Mouse (Mus musculus): Measurements from ENCODE around the gene Actl6b.
A peak's percentile ranks its signal among the peaks of the same experiment; 100 is the strongest.
"Not testable (repeated sequence)": the region's sequence is repeated elsewhere in the genome, so short reads cannot be mapped to it uniquely, and the experiment has no call there.

The Actl6b gene

GRCm38 (mm10) chr5:137600619-137601364 lies 47.5 kb downstream of the Actl6b start, which contains the start of gene Mospd3:
TSS of gene Mospd3 (minus strand) at chr5:137601058.
- peak; percentile 98 for DNase-seq (ENCODE audit: low read depth, low spot score)

- DNase-seq (ENCODE audit: low read depth, low spot score), result no peak
These were observed 48.0 kb downstream of the Actl6b start for GRCm38 (mm10) chr5:137601365-137601729.

GRCm38 (mm10) chr5:137607860-137608653 lies 54.7 kb downstream of the Actl6b start:
- no peak for DNase-seq (ENCODE audit: low read depth, low spot score)

- DNase-seq (ENCODE audit: low read depth, low spot score), result no peak
These were observed 55.4 kb downstream of the Actl6b start for GRCm38 (mm10) chr5:137608654-137609190.

GRCm38 (mm10) chr5:137609292-137609691 lies 56.0 kb downstream of the Actl6b start:
- DNase-seq (ENCODE audit: low read depth, low spot score), result no peak

GRCm38 (mm10) chr5:137610056-137610455 lies 56.7 kb downstream of the Actl6b start:
- no peak for DNase-seq (ENCODE audit: low read depth, low spot score)

GRCm38 (mm10) chr5:137610548-137611244 lies 57.4 kb downstream of the Actl6b start:
- DNase-seq (ENCODE audit: low read depth, low spot score), result peak; percentile 93

GRCm38 (mm10) chr5:137611245-137611602 lies 57.9 kb downstream of the Actl6b start:
- DNase-seq (ENCODE audit: low read depth, low spot score), result peak; percentile 77

- DNase-seq (ENCODE audit: low read depth, low spot score), result no peak
These were observed 59.8 kb downstream of the Actl6b start for GRCm38 (mm10) chr5:137613076-137613475.

GRCm38 (mm10) chr5:137613550-137613949 lies 60.2 kb downstream of the Actl6b start, which contains the start of gene Pcolce:
TSS of gene Pcolce (minus strand) at chr5:137613784.
- no peak for DNase-seq (ENCODE audit: low read depth, low spot score)

GRCm38 (mm10) chr5:137614921-137615320 lies 61.6 kb downstream of the Actl6b start:
- not testable (repeated sequence) for DNase-seq (ENCODE audit: low read depth, low spot score)

GRCm38 (mm10) chr5:137615347-137615746 lies 62.0 kb downstream of the Actl6b start:
- no peak for DNase-seq (ENCODE audit: low read depth, low spot score)
